Mouse (Mus musculus) cerebellum, postnatal 14 days (tissue): Measurements from ENCODE around the gene Nmrk1.

ENCODE experiments used
- DNase-seq, 2 experiments: peaks; one replicate each; pipeline ENCODE4 v3.0.0; 2021; ENCODE audit warnings: mixed read lengths in 2 of 2

Gene Nmrk1

GRCm38 (mm10) chr19:18654330-18654729 is 22.6 kb downstream of the Nmrk1 start:
- peak in 1 of 2 experiments; percentile 17 for DNase-seq

GRCm38 (mm10) chr19:18654984-18655383 is 23.2 kb downstream of the Nmrk1 start:
- no peak for DNase-seq

GRCm38 (mm10) chr19:18655999-18656398 is 24.2 kb downstream of the Nmrk1 start:
- DNase-seq, result no peak

GRCm38 (mm10) chr19:18658473-18658872 is 26.7 kb downstream of the Nmrk1 start:
- no peak for DNase-seq

- DNase-seq, result no peak
These were observed 27.6 kb downstream of the Nmrk1 start for GRCm38 (mm10) chr19:18659349-18659748.

- DNase-seq, result no peak
These were observed 28.7 kb downstream of the Nmrk1 start for GRCm38 (mm10) chr19:18660466-18660865.

- no peak for DNase-seq
These were observed 29.9 kb downstream of the Nmrk1 start for GRCm38 (mm10) chr19:18661683-18662082.

GRCm38 (mm10) chr19:18663904-18664303 is 32.2 kb downstream of the Nmrk1 start:
- DNase-seq, result no peak

- no peak for DNase-seq
These were observed 35.2 kb downstream of the Nmrk1 start for GRCm38 (mm10) chr19:18666966-18667365.

GRCm38 (mm10) chr19:18669551-18669950 is 37.8 kb downstream of the Nmrk1 start:
- DNase-seq, result no peak

GRCm38 (mm10) chr19:18670608-18671007 is 38.9 kb downstream of the Nmrk1 start, which contains the start of gene Carnmt1:
Gene Carnmt1, plus strand, starts transcription at chr19:18670764.
- peak; percentile 99 for DNase-seq

- peak; percentile 64 to 66 for DNase-seq
These were observed 39.4 kb downstream of the Nmrk1 start for GRCm38 (mm10) chr19:18671056-18671741.

- no peak for DNase-seq
These were observed 40.7 kb downstream of the Nmrk1 start for GRCm38 (mm10) chr19:18672498-18672897.

GRCm38 (mm10) chr19:18673116-18673515 is 41.4 kb downstream of the Nmrk1 start:
- DNase-seq, result no peak

- DNase-seq, result no peak
These were observed 50.4 kb downstream of the Nmrk1 start for GRCm38 (mm10) chr19:18682142-18682541.

- DNase-seq, result peak; percentile 64 to 69
These were observed 55.8 kb downstream of the Nmrk1 start for GRCm38 (mm10) chr19:18687556-18687955.

GRCm38 (mm10) chr19:18692176-18692575 is 60.4 kb downstream of the Nmrk1 start:
- DNase-seq, result no peak

GRCm38 (mm10) chr19:18692768-18693167 is 61.0 kb downstream of the Nmrk1 start:
- DNase-seq, result no peak

GRCm38 (mm10) chr19:18695116-18695515 is 63.4 kb downstream of the Nmrk1 start:
- no peak for DNase-seq

GRCm38 (mm10) chr19:18695552-18695951 is 63.8 kb downstream of the Nmrk1 start:
- DNase-seq, result no peak
